Mouse (Mus musculus) spleen, postnatal 36 days (tissue): ENCODE measurements around the gene Crip3.

ENCODE experiments used
- DNase-seq, 2 experiments: peaks; one replicate each; pipeline ENCODE4 v3.0.0; 2022; ENCODE audit warnings: low spot score in 2 of 2, mixed read lengths in 1 of 2

The Crip3 gene

GRCm38 (mm10) chr17:46455110-46455691 is 26.5 kb downstream of the Crip3 start:
- no peak for DNase-seq

DNA sequence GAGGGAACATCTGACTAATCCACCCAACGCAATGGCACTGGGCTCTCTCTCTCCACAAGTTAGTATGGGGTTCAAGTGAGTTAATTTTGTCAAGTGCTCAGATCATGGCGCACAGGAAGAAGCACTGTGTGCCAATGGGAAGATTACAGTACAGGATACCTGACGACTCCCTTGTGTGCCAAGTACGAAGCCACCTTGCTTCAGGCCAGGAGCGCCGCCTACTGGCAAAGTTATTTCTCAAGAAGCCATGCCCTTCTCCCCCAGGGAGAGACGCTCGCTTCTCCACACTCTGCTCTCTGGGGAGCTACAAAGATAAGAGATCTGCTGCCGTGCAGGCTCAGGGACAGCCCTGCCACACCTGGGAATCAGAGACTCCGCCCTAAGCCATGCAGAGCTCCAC is 29.1 kb downstream of the Crip3 start:
- DNase-seq = peak; percentile 30 to 38

DNA sequence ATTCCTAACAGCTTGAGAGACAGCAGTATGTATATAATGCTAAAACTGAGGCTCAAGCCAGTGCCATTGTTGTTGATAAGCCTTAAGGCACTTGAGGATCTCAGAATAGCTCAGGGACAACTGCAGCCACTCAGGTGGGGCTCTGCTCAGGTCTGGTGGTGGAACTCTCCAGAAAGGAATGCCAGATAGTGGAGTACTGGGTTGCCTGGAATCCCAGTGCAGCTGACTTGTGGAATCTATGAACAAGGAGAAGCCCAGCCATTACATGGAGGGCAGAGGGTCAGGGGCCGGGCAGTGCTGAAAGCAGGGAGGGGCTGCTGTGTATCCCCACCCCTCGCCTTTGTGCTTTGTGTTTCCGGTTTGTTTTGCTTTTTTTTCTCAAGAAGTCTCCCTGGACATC is 29.7 kb downstream of the Crip3 start:
- no peak for DNase-seq

DNA sequence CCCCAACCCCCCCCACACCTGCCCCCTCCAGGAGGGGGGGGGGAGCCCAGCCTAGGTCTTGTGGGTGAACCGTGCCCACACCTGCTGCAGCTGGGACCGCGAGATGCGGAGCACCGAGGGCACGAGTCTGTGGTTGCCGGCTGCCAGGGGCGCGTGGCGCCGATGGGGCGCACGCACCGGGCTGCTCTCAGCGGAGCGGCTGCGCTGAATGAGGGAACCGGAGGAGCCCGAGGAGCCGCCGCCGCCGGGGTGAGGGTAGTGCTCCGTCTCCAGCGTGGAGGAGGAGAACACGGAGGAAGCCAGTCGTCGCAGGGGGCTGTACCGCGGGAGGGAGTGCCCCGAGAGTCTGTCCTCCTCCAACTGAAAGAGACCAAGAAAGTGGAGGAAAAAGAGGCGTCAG is 31.9 kb downstream of the Crip3 start:
- no peak for DNase-seq

DNA sequence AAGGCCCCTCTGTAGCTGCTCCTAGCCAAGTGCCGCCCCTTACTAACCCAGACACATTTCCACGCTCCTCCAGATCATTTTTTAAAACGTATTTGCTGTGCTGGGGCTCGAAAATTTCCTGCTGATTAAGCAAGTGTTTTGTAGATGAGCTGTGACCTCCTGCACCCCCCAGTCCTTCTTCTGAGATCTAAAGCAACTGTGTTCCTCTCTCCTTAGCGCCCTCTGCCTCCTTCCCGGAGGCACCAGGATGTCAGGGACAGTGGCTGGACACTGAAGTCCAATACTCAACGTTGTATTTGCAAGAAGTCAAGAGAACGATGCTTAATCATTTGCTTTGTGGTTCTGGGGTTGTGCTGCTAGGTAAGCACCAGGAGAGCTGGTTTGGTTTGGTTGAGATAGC is 32.6 kb downstream of the Crip3 start:
- DNase-seq = no peak

DNA sequence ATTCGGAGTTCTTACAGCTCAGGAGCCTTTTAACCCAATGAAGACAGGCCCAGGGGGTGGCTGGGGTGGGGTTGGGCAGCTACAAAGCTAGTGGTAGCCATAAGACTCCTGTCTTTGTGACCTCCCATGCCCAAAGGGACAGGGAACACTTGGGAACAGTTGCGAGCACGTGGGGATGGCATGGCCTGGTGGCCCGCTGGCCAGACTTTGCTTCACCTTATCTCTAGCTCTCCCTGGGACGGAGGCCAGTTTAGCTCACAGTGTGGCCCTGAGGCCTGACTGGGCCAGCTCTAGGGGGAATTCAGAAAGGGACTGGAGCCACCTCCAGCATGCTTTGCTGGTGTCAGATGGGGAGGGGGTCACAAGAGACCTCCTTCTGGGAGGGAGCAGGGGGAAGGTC is 33.5 kb downstream of the Crip3 start:
- no peak for DNase-seq

DNA sequence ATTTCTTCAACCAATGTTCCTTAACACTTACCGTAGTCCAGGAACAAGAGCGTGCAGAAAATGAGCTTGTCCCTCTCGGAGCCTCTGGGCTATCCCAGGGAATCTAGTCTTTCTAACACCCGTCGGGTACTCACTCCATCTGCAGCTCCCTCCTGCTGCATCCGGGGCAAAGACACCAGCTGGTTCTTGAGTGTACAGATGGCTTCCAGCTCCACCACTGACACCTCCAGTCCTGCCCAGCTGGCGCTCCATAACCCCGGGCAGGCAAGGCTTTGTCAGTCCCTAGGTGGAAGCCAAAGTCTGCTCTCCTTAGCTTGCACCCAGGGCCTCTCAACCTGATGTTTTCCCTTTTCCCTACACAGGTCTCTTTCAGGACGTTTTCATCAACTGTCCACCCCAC is 39.1 kb downstream of the Crip3 start:
- no peak for DNase-seq

DNA sequence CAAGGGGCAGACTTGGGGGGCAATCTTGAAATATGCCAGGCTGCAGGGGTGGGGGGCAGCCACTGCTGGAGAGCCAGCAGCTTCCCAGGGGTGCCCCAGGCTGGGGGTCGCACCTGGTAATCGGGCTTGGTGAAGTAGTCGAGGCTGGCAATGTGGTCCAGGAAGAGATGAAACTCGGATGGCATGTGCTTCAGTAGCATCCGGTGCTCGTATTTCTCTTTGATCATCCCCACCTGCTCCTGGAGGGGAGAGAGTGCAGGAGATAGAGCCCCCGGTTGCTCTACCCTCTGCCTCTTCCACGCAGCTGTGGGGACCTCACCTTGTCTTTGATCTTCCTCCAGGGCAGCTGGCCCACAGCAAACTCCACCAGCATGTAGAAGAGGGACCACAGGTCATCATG is 47.9 kb downstream of the Crip3 start:
- DNase-seq = no peak

GRCm38 (mm10) chr17:46477286-46477685 is 48.6 kb downstream of the Crip3 start:
- DNase-seq = no peak
